Mouse (Mus musculus) hindbrain, embryonic 11.5 days (tissue): Measurements from ENCODE around the gene Hoxc12. TPM values are rescaled to one million over a fixed set of nuclear protein-coding genes. Genes with fewer than 3 reads are reported as not detected.

ENCODE experiments used
- ATAC-seq: fragments of 200-750 bp; cut with Nextera tagmentation; 2 replicates; pipeline ENCODE4 v1.8.0; 2017; ENCODE audit warnings: mild to moderate bottlenecking, moderate TSS enrichment, moderate library complexity; ENCODE audit not compliant: low FRiP score
- DNase-seq: peaks from one replicate; pipeline ENCODE4 v3.0.0-alpha.2; 2015; ENCODE audit warnings: low spot score
- H3K27ac ChIP-seq: fragments of 300-500 bp; sonication (generic); 2 replicates; pipeline ENCODE4 v1.5.1; 2014; ENCODE audit warnings: mild to moderate bottlenecking, low read depth, low read length
- H3K27me3 ChIP-seq: fragments of 300-500 bp; sonication (generic); 2 replicates; pipeline ENCODE4 v1.6.1; 2014; ENCODE audit warnings: mild to moderate bottlenecking, low read length, moderate library complexity, mixed read lengths; ENCODE audit not compliant: control insufficient read depth, insufficient read depth
- H3K36me3 ChIP-seq: fragments of 300-500 bp; sonication (generic); 2 replicates; pipeline ENCODE4 v1.6.1; 2014; ENCODE audit warnings: mild to moderate bottlenecking, low read length, moderate library complexity, mixed read lengths; ENCODE audit not compliant: control insufficient read depth, insufficient read depth
- H3K4me1 ChIP-seq: fragments of 300-500 bp; sonication (generic); replicated peaks from 2 replicates; pipeline ENCODE4 v1.6.1; 2014; ENCODE audit warnings: low read length, mixed read lengths; ENCODE audit not compliant: control insufficient read depth, insufficient read depth
- H3K4me2 ChIP-seq: fragments of 300-500 bp; sonication (generic); replicated peaks from 2 replicates; pipeline ENCODE4 v1.6.1; 2014; ENCODE audit warnings: mild to moderate bottlenecking, low read depth, low read length
- H3K4me3 ChIP-seq: fragments of 300-500 bp; sonication (generic); 2 replicates; pipeline ENCODE4 v1.5.1; 2014; ENCODE audit warnings: low read depth, low read length
- H3K9ac ChIP-seq: fragments of 300-500 bp; sonication (generic); 2 replicates; pipeline ENCODE4 v1.6.1; 2014; ENCODE audit warnings: low read depth, low read length
- H3K9me3 ChIP-seq: fragments of 300-500 bp; sonication (generic); 2 replicates; pipeline ENCODE4 v1.6.1; 2016; ENCODE audit warnings: low read length; ENCODE audit not compliant: control insufficient read depth
- WGBS: fragments of 180-500 bp; shearing (Covaris S2); extraction: QIAGEN DNeasy Blood & Tissue Kit; methylation state at CpG from one replicate; pipeline ENCODE4 v1.1.7; 2014; 5-methylcytosine and 5-hydroxymethylcytosine counted together
- polyA plus RNA-seq: library from polyadenylated mRNA; unstranded; fragments of >200 nt; fragmentation: Nextera tagmentation; extraction: Ambion mirVana; gene quantifications from 2 replicates; pipeline ENCODE4 v1.2.1, GENCODE M21; 2014

Gene Hoxc12
- polyA plus RNA-seq, result not detected in 2 replicates

DNA sequence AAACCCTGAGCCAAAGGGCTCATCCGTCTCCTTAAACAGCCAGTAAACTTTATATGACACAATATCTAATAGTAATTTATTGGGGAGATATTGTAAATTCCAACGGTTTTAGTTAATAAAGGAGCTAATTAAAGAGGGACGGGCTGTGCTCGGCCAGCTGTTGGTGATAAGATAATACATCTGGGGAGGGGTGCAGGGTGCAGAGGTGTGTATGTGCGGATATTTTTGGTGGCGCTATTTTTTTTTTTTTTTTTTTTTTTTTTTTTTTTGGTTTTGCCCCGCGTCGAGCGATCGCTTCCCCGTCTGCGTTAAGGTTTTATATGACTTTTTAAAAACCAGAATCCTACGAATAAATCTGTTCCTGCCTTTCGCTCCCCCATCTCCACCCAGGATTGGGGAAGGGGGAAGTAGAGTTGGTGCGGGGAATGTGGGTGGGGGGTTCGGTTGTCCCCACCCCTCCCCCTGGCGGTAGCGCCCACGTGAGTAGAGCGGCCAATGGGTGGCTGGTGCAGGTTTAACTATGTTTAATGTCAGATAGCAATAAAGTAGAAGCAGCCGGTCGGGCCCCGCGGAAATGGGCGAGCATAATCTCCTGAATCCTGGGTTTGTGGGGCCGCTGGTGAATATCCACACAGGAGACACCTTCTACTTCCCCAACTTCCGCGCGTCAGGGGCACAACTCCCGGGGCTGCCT lies at the start of gene Hoxc12:
Hoxc12 (plus strand) TSS at position 479 of the 694 bp plus-strand sequence.
- no peaks in the 10 kb centered on the region for H3K9me3 ChIP-seq
- no peak within 1 kb of the TSS for H3K4me3 ChIP-seq
- ATAC-seq, result no peak
- H3K4me1 ChIP-seq, result no peaks in the 10 kb centered on the region; the same call in 1 of the 2 replicates
- H3K36me3 ChIP-seq, result no peaks in the 10 kb centered on the region
- H3K27ac ChIP-seq, result no peak within 1 kb of the TSS
- peaks cover 100% of the 10 kb centered on the region for H3K27me3 ChIP-seq
- 2% methylated on average over 31 of the region's 31 CpGs for WGBS
- DNase-seq, result no peak
- H3K4me2 ChIP-seq, result no peak within 1 kb of the TSS
- H3K9ac ChIP-seq, result no peak within 1 kb of the TSS

DNA sequence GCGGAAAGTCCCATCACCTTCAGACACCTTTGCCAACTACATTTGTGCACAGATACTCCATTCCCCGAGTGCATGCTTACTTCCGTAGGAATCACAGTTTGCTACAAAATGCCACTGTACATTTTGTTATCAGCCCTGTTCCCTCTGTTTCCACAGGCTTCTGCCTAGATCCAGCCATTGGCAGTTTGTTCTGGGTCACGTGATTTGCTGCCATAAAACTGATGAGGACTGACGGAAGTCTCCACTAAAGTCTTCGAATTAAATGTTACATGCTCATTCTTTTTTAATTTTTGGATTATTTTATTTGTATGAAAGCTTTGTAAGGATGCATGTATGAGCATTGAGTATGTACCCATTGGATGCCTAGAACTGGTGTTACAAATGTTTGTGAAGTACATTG lies 41.4 kb upstream of the Hoxc12 start:
- 89% methylated on average over 6 of the region's 6 CpGs for WGBS

DNA sequence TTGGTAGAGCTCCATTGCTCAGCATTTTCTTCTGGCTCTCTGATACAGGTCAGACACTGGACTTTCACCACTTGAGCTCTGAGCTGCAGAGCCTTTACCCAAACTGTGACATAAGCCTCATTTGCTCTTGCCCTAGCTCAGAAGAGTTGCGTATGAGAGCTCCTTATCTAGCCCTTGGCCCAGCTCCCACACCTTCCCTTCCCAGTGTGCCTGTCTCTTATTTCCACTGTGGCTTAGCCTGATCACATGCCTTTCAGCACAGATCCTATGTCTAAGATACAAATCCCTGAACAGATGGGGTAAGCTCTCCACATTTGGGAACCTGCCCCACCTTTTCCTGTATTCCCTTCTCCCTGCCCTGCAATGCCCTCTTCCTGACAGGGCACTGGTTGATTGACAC lies 31.6 kb upstream of the Hoxc12 start:
- H3K9me3 ChIP-seq, result no peaks in the 10 kb centered on the region
- no peaks in the 10 kb centered on the region for H3K4me1 ChIP-seq
- H3K27me3 ChIP-seq, result peaks cover 49% of the 10 kb centered on the region
- WGBS, result 79% methylated on average over 1 of the region's 1 CpGs
- no peaks in the 10 kb centered on the region for H3K36me3 ChIP-seq
- no peak overlapping the region for H3K4me2 ChIP-seq
- ATAC-seq (no peak), DNase-seq (no peak)
- no peak overlapping the region for H3K4me3 ChIP-seq
- H3K9ac ChIP-seq, result no peak overlapping the region
- H3K27ac ChIP-seq, result no peak overlapping the region

More for the DNA sequence above, 41.4 kb upstream of the Hoxc12 start:
- Histone ChIP-seq H3K4me3 (no peak overlapping the region), H3K4me1 (no peaks in the 10 kb centered on the region), H3K9me3 (no peaks in the 10 kb centered on the region), H3K36me3 (no peaks in the 10 kb centered on the region), H3K4me2 (no peak overlapping the region), H3K27ac (no peak overlapping the region), H3K27me3 (0 out of 2 replicates have a peak, but pooled peaks cover 2% of the 10 kb centered on the region), H3K9ac (no peak overlapping the region)
- DNase-seq (no peak), ATAC-seq (no peak)

DNA sequence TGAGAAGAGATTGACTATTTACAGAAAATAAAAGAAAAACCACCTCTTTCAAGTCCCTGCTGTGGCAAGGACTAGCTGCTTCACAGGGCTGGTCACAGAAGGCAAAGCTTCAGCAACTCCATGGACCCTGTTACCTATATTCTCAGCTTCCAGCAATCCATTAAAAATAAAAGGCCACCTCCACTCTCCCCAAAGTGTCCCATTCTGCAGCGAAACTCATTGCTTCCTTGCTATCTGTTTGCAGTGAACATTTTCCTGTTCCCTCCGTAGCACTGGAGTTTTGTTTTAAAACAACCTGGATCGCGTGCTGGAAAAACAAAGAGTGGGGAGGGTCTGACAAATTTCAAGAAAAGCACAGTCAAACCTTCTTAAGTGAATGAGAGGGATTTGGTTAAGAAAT lies 27.0 kb upstream of the Hoxc12 start:
- Histone ChIP-seq H3K4me1 (no peaks in the 10 kb centered on the region), H3K27me3 (peaks cover 83% of the 10 kb centered on the region), H3K9ac (no peak overlapping the region), H3K4me2 (no peak overlapping the region), H3K27ac (no peak overlapping the region), H3K36me3 (no peaks in the 10 kb centered on the region), H3K9me3 (no peaks in the 10 kb centered on the region), H3K4me3 (no peak overlapping the region)
- ATAC-seq (no peak), DNase-seq (peak; percentile 41)
- under 1% methylated on average over 4 of the region's 4 CpGs for WGBS

DNA sequence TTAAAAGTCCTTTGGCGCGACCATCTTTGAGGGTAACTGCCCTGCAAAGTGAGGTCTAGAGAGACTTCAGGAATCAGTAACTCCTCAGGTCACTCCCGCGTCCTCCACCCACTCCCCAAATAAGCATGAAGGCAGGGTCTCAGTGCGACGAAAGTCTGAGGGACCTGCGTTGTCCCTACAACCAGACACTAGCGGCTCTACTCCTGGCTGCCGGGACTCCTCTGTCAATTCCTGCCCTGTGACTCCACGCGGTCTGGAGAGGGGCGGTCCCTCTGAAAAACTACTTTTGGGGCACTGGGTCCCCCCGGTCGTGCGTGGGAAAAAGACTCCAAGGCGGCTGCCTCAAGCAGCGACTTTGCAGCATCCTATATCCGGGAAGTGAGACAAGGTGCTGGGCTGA lies 26.5 kb upstream of the Hoxc12 start:
- no peak for ATAC-seq
- 1% methylated on average over 18 of the region's 18 CpGs for WGBS
- no peak overlapping the region for H3K4me3 ChIP-seq
- no peaks in the 10 kb centered on the region for H3K4me1 ChIP-seq
- no peaks in the 10 kb centered on the region for H3K9me3 ChIP-seq
- H3K4me2 ChIP-seq, result no peak overlapping the region
- H3K27ac ChIP-seq, result no peak overlapping the region
- H3K9ac ChIP-seq, result no peak overlapping the region
- H3K36me3 ChIP-seq, result no peaks in the 10 kb centered on the region
- peak; percentile 54 for DNase-seq
- peaks cover 86% of the 10 kb centered on the region for H3K27me3 ChIP-seq

DNA sequence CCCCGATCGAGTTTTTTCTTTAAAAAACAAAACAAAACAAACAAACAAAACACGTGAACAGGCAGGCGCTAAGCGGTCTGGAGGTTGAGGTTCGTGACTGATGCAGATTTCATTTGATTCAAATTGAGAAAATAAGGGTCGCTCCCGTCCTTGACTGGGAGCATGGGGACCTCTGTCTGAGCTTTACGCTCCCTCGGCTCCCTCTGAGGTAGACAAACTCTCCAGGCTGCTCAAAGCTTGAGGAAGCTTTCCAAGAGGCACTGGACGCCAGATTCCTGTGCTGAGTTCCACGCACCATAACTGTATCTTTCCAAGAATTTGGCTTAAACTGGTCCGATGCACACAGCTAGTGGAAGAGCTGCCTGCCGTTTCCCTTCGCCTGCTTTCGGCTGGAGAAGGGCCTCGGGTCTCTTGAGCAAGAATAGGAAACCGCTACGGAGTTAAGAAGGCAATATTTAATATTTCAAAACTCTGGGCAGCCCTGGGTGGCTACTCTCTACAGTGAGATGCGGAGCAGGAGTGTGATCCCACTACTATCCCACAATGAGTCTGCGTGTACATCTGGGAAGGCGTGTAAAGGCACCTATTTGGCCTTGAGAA lies 26.0 kb upstream of the Hoxc12 start:
- H3K4me2 ChIP-seq, result no peak overlapping the region
- H3K9ac ChIP-seq, result no peak overlapping the region
- no peak overlapping the region for H3K27ac ChIP-seq
- H3K36me3 ChIP-seq, result no peaks in the 10 kb centered on the region
- no peak overlapping the region for H3K4me3 ChIP-seq
- peaks cover 83% of the 10 kb centered on the region for H3K27me3 ChIP-seq
- no peaks in the 10 kb centered on the region for H3K4me1 ChIP-seq
- WGBS, result 1% methylated on average over 22 of the region's 22 CpGs
- H3K9me3 ChIP-seq, result no peaks in the 10 kb centered on the region
- ATAC-seq, result no peak
- peak; percentile 58 for DNase-seq

DNA sequence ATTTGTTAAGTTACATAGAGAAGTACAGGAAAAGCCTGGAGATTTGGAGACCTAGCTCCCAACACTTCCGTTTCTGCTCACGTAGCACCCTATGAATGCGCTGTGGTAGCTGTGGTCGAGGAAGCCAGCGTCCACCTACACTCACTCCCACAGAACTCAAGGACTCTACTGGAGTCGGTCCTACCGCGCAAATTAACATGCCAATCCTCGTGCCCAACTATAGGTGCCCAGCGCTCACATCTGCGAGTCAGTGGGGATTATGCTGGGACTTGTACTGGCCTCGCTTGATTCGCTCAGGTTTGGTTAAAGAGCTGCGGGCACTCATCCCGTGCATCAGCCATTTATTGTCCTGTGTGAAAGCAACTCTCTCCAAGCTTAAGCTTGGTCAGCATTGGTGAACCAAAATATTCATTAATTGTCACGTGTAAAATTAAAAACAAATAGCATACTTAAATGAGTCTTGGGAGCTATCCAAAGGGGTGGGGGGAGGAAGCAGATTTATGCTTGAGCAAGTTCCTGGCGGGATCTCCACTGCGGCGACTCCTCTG lies 23.4 kb upstream of the Hoxc12 start:
- no peak overlapping the region for H3K4me2 ChIP-seq

DNA sequence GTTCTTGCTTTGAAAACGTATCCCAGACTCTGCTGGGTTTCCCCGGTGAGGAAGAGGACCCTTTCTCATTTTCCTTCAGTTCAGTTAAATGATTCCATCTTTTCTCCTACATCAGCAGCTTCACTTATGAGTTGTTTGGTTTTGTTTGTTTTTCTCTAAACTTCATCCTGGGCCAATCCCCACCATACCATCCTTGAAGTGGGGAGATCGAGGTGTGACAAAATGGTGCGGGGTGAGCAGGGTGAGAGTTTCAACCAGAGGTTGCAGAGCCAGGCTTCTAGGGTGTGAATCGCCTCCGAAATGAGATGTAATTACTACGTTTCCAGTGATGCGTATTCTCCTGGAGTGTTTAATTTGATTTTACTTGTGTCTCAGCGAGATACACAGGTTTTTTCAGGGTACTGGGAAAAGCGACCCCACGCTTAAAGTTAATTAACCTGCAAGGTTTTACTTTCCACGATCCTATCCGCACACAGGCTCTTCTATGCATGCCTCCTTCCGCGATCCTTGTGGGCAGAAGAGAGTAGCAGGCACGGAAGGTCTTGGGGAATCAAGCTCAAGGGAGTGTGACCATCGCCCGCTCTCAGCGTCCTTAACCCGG lies 18.5 kb upstream of the Hoxc12 start:
- no peak overlapping the region for H3K27ac ChIP-seq
- WGBS, result under 1% methylated on average over 20 of the region's 20 CpGs
- no peaks in the 10 kb centered on the region for H3K36me3 ChIP-seq
- no peak for ATAC-seq
- 0 out of 2 replicates have a peak, but pooled peaks cover 2% of the 10 kb centered on the region for H3K4me1 ChIP-seq
- H3K4me2 ChIP-seq, result no peak overlapping the region
- no peak overlapping the region for H3K4me3 ChIP-seq
- DNase-seq, result peak; percentile 54
- H3K9me3 ChIP-seq, result no peaks in the 10 kb centered on the region
- peaks cover 91% of the 10 kb centered on the region for H3K27me3 ChIP-seq
- H3K9ac ChIP-seq, result no peak overlapping the region

More for the DNA sequence above, 23.4 kb upstream of the Hoxc12 start:
- Histone ChIP-seq H3K4me1 (no peaks in the 10 kb centered on the region), H3K9ac (no peak overlapping the region), H3K4me3 (no peak overlapping the region), H3K9me3 (no peaks in the 10 kb centered on the region), H3K36me3 (no peaks in the 10 kb centered on the region), H3K27me3 (peaks cover 90% of the 10 kb centered on the region), H3K27ac (no peak overlapping the region)
- DNase-seq (peak; percentile 55), ATAC-seq (no peak)
- under 1% methylated on average over 19 of the region's 19 CpGs for WGBS
